Mouse (Mus musculus): ENCODE results near the gene Eif2b3. TPM values are rescaled to one million over a fixed set of nuclear protein-coding genes. Genes with fewer than 3 reads are reported as not detected.

Gene Eif2b3
- polyA plus RNA-seq, 1 experiment from 2014 or later = 42.1 TPM

GRCm38 (mm10) chr4:117041283-117041721, 22.1 kb downstream of the Eif2b3 start:
- H3K4me2 ChIP-seq (ENCODE audit: low read length) = 0 out of 2 replicates have a peak overlapping the region, but pooled peaks have one; percentile 0
- peaks cover 22% of the 10 kb centered on the region for H3K4me1 ChIP-seq (replicated peaks; ENCODE audit: control insufficient read depth, insufficient read depth, low read length)
- H3K9ac ChIP-seq (replicated peaks; ENCODE audit: low read depth, low read length) = no peak overlapping the region
- H3K36me3 ChIP-seq (ENCODE audit: control insufficient read depth, insufficient read depth) = no peaks in the 10 kb centered on the region
- peak; percentile 54 for ATAC-seq
- 23% methylated on average over 4 of the region's 4 CpGs for whole genome bisulfite sequencing
- H3K9me3 ChIP-seq (ENCODE audit: control insufficient read depth, low read length) = no peaks in the 10 kb centered on the region
- H3K4me3 ChIP-seq (replicated peaks; ENCODE audit: low read length) = no peak overlapping the region
- H3K27me3 ChIP-seq (replicated peaks; ENCODE audit: control insufficient read depth, insufficient read depth, low read length) = no peaks in the 10 kb centered on the region
- H3K27ac ChIP-seq (ENCODE audit: low read length) = peak overlapping the region; percentile 76

GRCm38 (mm10) chr4:117048836-117049235, 29.6 kb downstream of the Eif2b3 start:
- Histone ChIP-seq H3K27me3 (replicated peaks; ENCODE audit: control insufficient read depth, insufficient read depth, low read length) (no peaks in the 10 kb centered on the region), H3K9ac (replicated peaks; ENCODE audit: low read depth, low read length) (no peak overlapping the region), H3K9me3 (ENCODE audit: control insufficient read depth, low read length) (no peaks in the 10 kb centered on the region), H3K4me1 (replicated peaks; ENCODE audit: control insufficient read depth, insufficient read depth, low read length) (0 out of 2 replicates have a peak, but pooled peaks cover under 1% of the 10 kb centered on the region), H3K27ac (ENCODE audit: low read length) (no peak overlapping the region), H3K4me3 (replicated peaks; ENCODE audit: low read length) (no peak overlapping the region), H3K36me3 (ENCODE audit: control insufficient read depth, insufficient read depth) (no peaks in the 10 kb centered on the region), H3K4me2 (ENCODE audit: low read length) (no peak overlapping the region)
- no peak for ATAC-seq
- WGBS = 72% methylated on average over 3 of the region's 3 CpGs

GRCm38 (mm10) chr4:117049485-117049884, 30.3 kb downstream of the Eif2b3 start:
- H3K27ac ChIP-seq (ENCODE audit: low read length) = no peak overlapping the region
- WGBS = 100% methylated on average over 1 of the region's 1 CpGs
- no peak overlapping the region for H3K4me3 ChIP-seq (replicated peaks; ENCODE audit: low read length)
- H3K9me3 ChIP-seq (ENCODE audit: control insufficient read depth, low read length) = no peaks in the 10 kb centered on the region
- H3K4me1 ChIP-seq (replicated peaks; ENCODE audit: control insufficient read depth, insufficient read depth, low read length) = 0 out of 2 replicates have a peak, but pooled peaks cover 3% of the 10 kb centered on the region
- H3K27me3 ChIP-seq (replicated peaks; ENCODE audit: control insufficient read depth, insufficient read depth, low read length) = no peaks in the 10 kb centered on the region
- H3K36me3 ChIP-seq (ENCODE audit: control insufficient read depth, insufficient read depth) = no peaks in the 10 kb centered on the region
- H3K9ac ChIP-seq (replicated peaks; ENCODE audit: low read depth, low read length) = no peak overlapping the region
- no peak overlapping the region for H3K4me2 ChIP-seq (ENCODE audit: low read length)
- ATAC-seq = no peak

GRCm38 (mm10) chr4:117052626-117053025, 33.4 kb downstream of the Eif2b3 start:
- Histone ChIP-seq H3K36me3 (ENCODE audit: control insufficient read depth, insufficient read depth) (no peaks in the 10 kb centered on the region), H3K27me3 (replicated peaks; ENCODE audit: control insufficient read depth, insufficient read depth, low read length) (no peaks in the 10 kb centered on the region), H3K27ac (ENCODE audit: low read length) (no peak overlapping the region), H3K4me3 (replicated peaks; ENCODE audit: low read length) (no peak overlapping the region), H3K4me1 (replicated peaks; ENCODE audit: control insufficient read depth, insufficient read depth, low read length) (0 out of 2 replicates have a peak, but pooled peaks cover 3% of the 10 kb centered on the region), H3K4me2 (ENCODE audit: low read length) (no peak overlapping the region), H3K9ac (replicated peaks; ENCODE audit: low read depth, low read length) (no peak overlapping the region), H3K9me3 (ENCODE audit: control insufficient read depth, low read length) (no peaks in the 10 kb centered on the region)
- ATAC-seq = no peak
- WGBS = 79% methylated on average over 4 of the region's 4 CpGs

GRCm38 (mm10) chr4:117053956-117054355, 34.8 kb downstream of the Eif2b3 start:
- ATAC-seq = peak; percentile 49; the same call in 1 of the 2 replicates
- Histone ChIP-seq H3K36me3 (ENCODE audit: control insufficient read depth, insufficient read depth) (no peaks in the 10 kb centered on the region), H3K27me3 (replicated peaks; ENCODE audit: control insufficient read depth, insufficient read depth, low read length) (no peaks in the 10 kb centered on the region), H3K4me1 (replicated peaks; ENCODE audit: control insufficient read depth, insufficient read depth, low read length) (0 out of 2 replicates have a peak, but pooled peaks cover 3% of the 10 kb centered on the region), H3K9me3 (ENCODE audit: control insufficient read depth, low read length) (no peaks in the 10 kb centered on the region), H3K9ac (replicated peaks; ENCODE audit: low read depth, low read length) (no peak overlapping the region), H3K27ac (ENCODE audit: low read length) (peak overlapping the region; percentile 45; the same call in 1 of the 2 replicates), H3K4me2 (ENCODE audit: low read length) (no peak overlapping the region), H3K4me3 (replicated peaks; ENCODE audit: low read length) (no peak overlapping the region)
- 60% methylated on average over 4 of the region's 4 CpGs for WGBS

GRCm38 (mm10) chr4:117056102-117056501, 36.9 kb downstream of the Eif2b3 start:
- Histone ChIP-seq H3K9ac (replicated peaks; ENCODE audit: low read depth, low read length) (no peak overlapping the region), H3K27ac (ENCODE audit: low read length) (no peak overlapping the region), H3K4me2 (ENCODE audit: low read length) (no peak overlapping the region), H3K4me1 (replicated peaks; ENCODE audit: control insufficient read depth, insufficient read depth, low read length) (0 out of 2 replicates have a peak, but pooled peaks cover 3% of the 10 kb centered on the region), H3K27me3 (replicated peaks; ENCODE audit: control insufficient read depth, insufficient read depth, low read length) (no peaks in the 10 kb centered on the region), H3K4me3 (replicated peaks; ENCODE audit: low read length) (no peak overlapping the region), H3K36me3 (ENCODE audit: control insufficient read depth, insufficient read depth) (no peaks in the 10 kb centered on the region), H3K9me3 (ENCODE audit: control insufficient read depth, low read length) (no peaks in the 10 kb centered on the region)
- no peak for ATAC-seq

GRCm38 (mm10) chr4:117056514-117056913, 37.3 kb downstream of the Eif2b3 start:
- no peak for ATAC-seq
- Histone ChIP-seq H3K4me3 (replicated peaks; ENCODE audit: low read length) (no peak overlapping the region), H3K4me2 (ENCODE audit: low read length) (no peak overlapping the region), H3K27me3 (replicated peaks; ENCODE audit: control insufficient read depth, insufficient read depth, low read length) (no peaks in the 10 kb centered on the region), H3K4me1 (replicated peaks; ENCODE audit: control insufficient read depth, insufficient read depth, low read length) (0 out of 2 replicates have a peak, but pooled peaks cover 3% of the 10 kb centered on the region), H3K9me3 (ENCODE audit: control insufficient read depth, low read length) (no peaks in the 10 kb centered on the region), H3K27ac (ENCODE audit: low read length) (no peak overlapping the region), H3K9ac (replicated peaks; ENCODE audit: low read depth, low read length) (no peak overlapping the region), H3K36me3 (ENCODE audit: control insufficient read depth, insufficient read depth) (no peaks in the 10 kb centered on the region)
- WGBS = 62% methylated on average over 2 of the region's 2 CpGs

- no peak overlapping the region for H3K4me3 ChIP-seq (replicated peaks; ENCODE audit: low read length)
- no peaks in the 10 kb centered on the region for H3K9me3 ChIP-seq (ENCODE audit: control insufficient read depth, low read length)
- H3K4me2 ChIP-seq (ENCODE audit: low read length) = no peak overlapping the region
- 93% methylated on average over 4 of the region's 4 CpGs for WGBS
- 0 out of 2 replicates have a peak, but pooled peaks cover 3% of the 10 kb centered on the region for H3K4me1 ChIP-seq (replicated peaks; ENCODE audit: control insufficient read depth, insufficient read depth, low read length)
- no peak overlapping the region for H3K27ac ChIP-seq (ENCODE audit: low read length)
- no peak overlapping the region for H3K9ac ChIP-seq (replicated peaks; ENCODE audit: low read depth, low read length)
- H3K36me3 ChIP-seq (ENCODE audit: control insufficient read depth, insufficient read depth) = no peaks in the 10 kb centered on the region
- ATAC-seq = no peak
- no peaks in the 10 kb centered on the region for H3K27me3 ChIP-seq (replicated peaks; ENCODE audit: control insufficient read depth, insufficient read depth, low read length)
Measured at GRCm38 (mm10) chr4:117058512-117058911, 39.3 kb downstream of the Eif2b3 start.

- no peaks in the 10 kb centered on the region for H3K4me1 ChIP-seq (replicated peaks; ENCODE audit: control insufficient read depth, insufficient read depth, low read length)
- no peak overlapping the region for H3K9ac ChIP-seq (replicated peaks; ENCODE audit: low read depth, low read length)
- ATAC-seq = no peak
- peaks cover 16% of the 10 kb centered on the region; the same call in 1 of the 2 replicates for H3K36me3 ChIP-seq (ENCODE audit: control insufficient read depth, insufficient read depth)
- 18% methylated on average over 4 of the region's 4 CpGs for WGBS
- H3K9me3 ChIP-seq (ENCODE audit: control insufficient read depth, low read length) = no peaks in the 10 kb centered on the region
- no peak overlapping the region for H3K4me2 ChIP-seq (ENCODE audit: low read length)
- H3K4me3 ChIP-seq (replicated peaks; ENCODE audit: low read length) = no peak overlapping the region
- no peaks in the 10 kb centered on the region for H3K27me3 ChIP-seq (replicated peaks; ENCODE audit: control insufficient read depth, insufficient read depth, low read length)
- H3K27ac ChIP-seq (ENCODE audit: low read length) = no peak overlapping the region
Measured at GRCm38 (mm10) chr4:117062700-117063390, 43.6 kb downstream of the Eif2b3 start.

Data from forebrain, embryonic 16.5 days (tissue).